Mouse (Mus musculus): ENCODE data around the gene Nav2. TPM values are rescaled to one million over a fixed set of nuclear protein-coding genes. Genes with fewer than 3 reads are reported as not detected.

Gene Nav2
- polyA plus RNA-seq, 1 experiment from 2014 or later = 27.6 TPM

DNA sequence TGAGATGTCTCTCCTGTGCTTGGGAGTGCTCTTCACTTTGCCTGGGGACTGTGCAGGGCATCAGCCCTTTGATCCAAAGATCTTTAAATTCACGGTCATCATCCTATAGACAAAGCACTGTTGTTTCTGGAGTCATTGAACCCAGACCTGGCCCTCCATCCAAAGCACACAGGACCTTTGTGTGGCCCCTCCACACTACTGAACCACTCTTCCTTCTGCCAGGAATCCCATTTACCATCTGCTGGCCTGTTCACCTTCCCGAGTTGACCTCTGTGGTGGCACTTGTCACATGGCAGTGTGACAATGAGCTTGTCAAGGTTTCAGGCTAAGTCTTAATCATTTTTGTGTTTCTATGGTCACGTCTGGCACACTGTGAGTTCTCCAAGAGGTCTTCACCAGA is 73.3 kb downstream of the Nav2 start:
- H3K4me2 ChIP-seq = no peak overlapping the region
- no peaks in the 10 kb centered on the region for H3K9me3 ChIP-seq (replicated peaks)
- no peak for ATAC-seq (ENCODE audit: low FRiP score)
- no peaks in the 10 kb centered on the region for H3K36me3 ChIP-seq
- peaks cover 18% of the 10 kb centered on the region for H3K4me1 ChIP-seq
- H3K4me3 ChIP-seq (replicated peaks) = no peak overlapping the region
- 38% methylated on average over 3 of the region's 3 CpGs for WGBS
- no peak overlapping the region for H3K27ac ChIP-seq (replicated peaks)
- H3K9ac ChIP-seq (replicated peaks) = no peak overlapping the region
- no peaks in the 10 kb centered on the region for H3K27me3 ChIP-seq (replicated peaks)

DNA sequence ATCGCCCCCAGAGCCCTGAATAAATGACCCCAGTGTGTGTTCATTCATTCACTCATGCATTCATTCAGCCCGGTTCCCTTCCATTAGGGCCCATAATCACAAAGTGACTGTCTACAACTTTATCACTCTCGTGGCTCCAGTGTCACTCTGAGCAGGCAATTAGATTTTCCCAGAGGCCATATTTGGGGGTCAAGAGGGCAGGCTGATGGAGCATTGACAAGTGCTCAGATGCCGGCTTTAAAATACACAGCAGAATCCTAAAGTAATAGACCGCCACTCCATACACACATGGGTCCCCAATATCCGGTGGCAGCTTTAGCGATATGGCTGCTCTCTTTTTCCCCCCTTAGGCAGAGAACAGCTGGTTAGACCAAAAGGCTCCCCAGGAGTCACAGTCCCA is 74.1 kb downstream of the Nav2 start:
- no peak for ATAC-seq (ENCODE audit: low FRiP score)
- 29% methylated on average over 7 of the region's 7 CpGs for WGBS
- no peaks in the 10 kb centered on the region for H3K36me3 ChIP-seq

DNA sequence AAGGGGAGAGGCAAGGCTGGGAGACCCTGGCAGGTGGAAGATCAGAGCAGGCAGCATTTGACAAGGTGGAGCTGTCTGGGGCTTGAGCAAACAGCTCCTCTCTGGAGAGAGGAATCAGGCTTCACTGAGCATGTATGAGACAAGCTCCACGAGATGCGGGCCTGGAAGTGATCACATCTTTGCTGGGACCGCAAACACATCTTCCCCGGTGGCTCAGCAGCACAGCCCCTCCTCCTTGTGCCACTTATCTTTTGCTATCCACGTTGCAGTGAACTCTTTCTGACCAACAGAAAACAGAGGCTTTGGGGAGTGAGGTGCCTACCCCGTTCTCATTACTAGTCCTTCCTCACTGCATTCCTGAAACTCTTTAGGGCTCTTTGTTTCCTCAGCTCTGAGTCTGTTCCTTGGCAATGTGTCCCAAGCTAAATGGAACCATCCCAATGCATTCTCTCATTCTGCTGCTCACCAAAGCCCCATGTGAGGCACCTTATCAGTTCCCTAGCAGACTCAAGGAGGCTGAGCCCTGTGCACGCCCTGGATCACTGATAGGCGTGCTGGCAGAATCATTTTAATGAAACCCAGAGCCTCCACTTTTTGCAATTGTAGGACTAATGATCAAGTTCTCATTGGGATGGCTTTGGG is 83.5 kb downstream of the Nav2 start:
- H3K4me2 ChIP-seq = no peak overlapping the region
- no peaks in the 10 kb centered on the region for H3K27me3 ChIP-seq (replicated peaks)
- H3K9ac ChIP-seq (replicated peaks) = no peak overlapping the region
- H3K9me3 ChIP-seq (replicated peaks) = no peaks in the 10 kb centered on the region
- 47% methylated on average over 8 of the region's 8 CpGs for WGBS
- peaks cover 34% of the 10 kb centered on the region for H3K4me1 ChIP-seq
- no peaks in the 10 kb centered on the region for H3K36me3 ChIP-seq
- no peak for ATAC-seq (ENCODE audit: low FRiP score)
- H3K27ac ChIP-seq (replicated peaks) = no peak overlapping the region
- no peak overlapping the region for H3K4me3 ChIP-seq (replicated peaks)

More for the DNA sequence above, 74.1 kb downstream of the Nav2 start:
- H3K4me2 ChIP-seq = no peak overlapping the region
- no peak overlapping the region for H3K9ac ChIP-seq (replicated peaks)
- peaks cover 13% of the 10 kb centered on the region for H3K4me1 ChIP-seq
- no peak overlapping the region for H3K27ac ChIP-seq (replicated peaks)
- H3K9me3 ChIP-seq (replicated peaks) = no peaks in the 10 kb centered on the region
- no peaks in the 10 kb centered on the region for H3K27me3 ChIP-seq (replicated peaks)
- H3K4me3 ChIP-seq (replicated peaks) = no peak overlapping the region

DNA sequence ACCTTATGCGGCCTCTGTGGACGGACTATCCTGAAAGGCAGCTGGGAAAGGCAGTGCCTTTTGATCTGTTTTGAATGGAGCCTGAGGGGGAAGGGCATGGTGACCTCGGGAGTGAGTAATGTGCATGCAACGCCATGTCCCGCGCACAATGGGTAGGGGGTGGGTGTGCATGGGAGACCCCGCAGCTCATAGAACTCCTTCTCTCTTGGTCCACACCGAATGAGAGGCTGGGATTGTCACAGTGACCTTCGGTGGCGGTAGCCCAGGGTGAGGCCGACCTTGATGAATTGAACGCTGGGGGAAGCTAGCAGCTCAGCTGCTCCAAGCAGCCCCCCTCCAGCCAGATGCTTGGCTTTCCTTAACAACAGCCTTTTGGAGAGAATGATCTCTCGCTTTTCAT is 86.7 kb downstream of the Nav2 start:
- no peak overlapping the region for H3K9ac ChIP-seq (replicated peaks)
- H3K9me3 ChIP-seq (replicated peaks) = no peaks in the 10 kb centered on the region
- H3K4me2 ChIP-seq = peak overlapping the region; percentile 9
- ATAC-seq (ENCODE audit: low FRiP score) = peak; percentile 70
- peaks cover 40% of the 10 kb centered on the region for H3K4me1 ChIP-seq
- no peaks in the 10 kb centered on the region for H3K36me3 ChIP-seq
- peak overlapping the region; percentile 70 for H3K27ac ChIP-seq (replicated peaks)
- WGBS = 10% methylated on average over 13 of the region's 13 CpGs
- no peak overlapping the region for H3K4me3 ChIP-seq (replicated peaks)
- H3K27me3 ChIP-seq (replicated peaks) = no peaks in the 10 kb centered on the region

DNA sequence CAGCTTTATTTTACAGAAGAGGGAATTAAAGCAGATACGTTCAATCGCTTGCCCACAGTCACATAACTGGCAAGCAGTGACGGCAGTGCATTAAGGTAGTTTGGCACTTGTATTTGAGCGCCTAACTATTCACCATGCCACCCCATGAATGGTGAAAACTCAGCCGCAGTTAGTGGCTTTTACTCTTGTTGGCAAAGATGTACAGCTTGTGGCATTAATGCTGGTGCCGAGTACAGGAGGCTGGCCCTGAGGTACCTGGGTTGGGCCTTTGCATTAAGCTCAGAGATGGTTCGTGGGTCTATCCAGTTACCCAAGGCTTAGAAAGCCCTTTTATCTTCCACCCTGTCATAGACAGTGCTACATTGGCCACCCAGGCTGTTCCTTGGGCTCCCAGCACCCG is 87.2 kb downstream of the Nav2 start:
- WGBS = 21% methylated on average over 8 of the region's 8 CpGs
- Histone ChIP-seq H3K4me1 (peaks cover 40% of the 10 kb centered on the region), H3K9ac (replicated peaks) (no peak overlapping the region)

DNA sequence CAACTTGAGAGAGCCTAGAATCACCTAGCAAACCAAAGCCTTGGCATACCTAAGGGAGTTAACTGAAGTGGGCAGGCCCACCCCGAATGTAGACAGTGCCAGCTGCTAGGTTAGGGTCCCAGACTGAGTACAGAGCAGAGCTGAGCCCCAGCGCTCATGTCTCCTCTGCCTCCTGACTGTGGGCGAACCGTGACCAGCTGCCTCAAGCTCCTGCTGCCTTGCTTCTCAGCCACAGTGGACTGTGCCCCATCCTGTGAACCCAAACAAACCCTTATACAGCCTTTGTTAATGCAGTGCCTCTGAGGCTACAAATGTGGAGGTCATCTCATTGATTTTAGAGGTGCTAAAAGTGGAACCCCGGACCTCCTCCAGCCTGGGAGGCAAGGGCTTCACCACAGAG is 88.3 kb downstream of the Nav2 start:
- H3K4me1 ChIP-seq = peaks cover 38% of the 10 kb centered on the region
- H3K4me2 ChIP-seq = no peak overlapping the region
- no peaks in the 10 kb centered on the region for H3K36me3 ChIP-seq
- H3K27ac ChIP-seq (replicated peaks) = no peak overlapping the region
- no peak overlapping the region for H3K4me3 ChIP-seq (replicated peaks)
- H3K9me3 ChIP-seq (replicated peaks) = no peaks in the 10 kb centered on the region
- WGBS = 43% methylated on average over 5 of the region's 5 CpGs
- no peaks in the 10 kb centered on the region for H3K27me3 ChIP-seq (replicated peaks)
- no peak overlapping the region for H3K9ac ChIP-seq (replicated peaks)
- ATAC-seq (ENCODE audit: low FRiP score) = no peak

More for the DNA sequence above, 87.2 kb downstream of the Nav2 start:
- Histone ChIP-seq H3K4me2 (peak overlapping the region; percentile 9; the same call in 1 of the 2 replicates), H3K27me3 (replicated peaks) (no peaks in the 10 kb centered on the region), H3K9me3 (replicated peaks) (no peaks in the 10 kb centered on the region), H3K27ac (replicated peaks) (peak overlapping the region; percentile 70), H3K36me3 (no peaks in the 10 kb centered on the region), H3K4me3 (replicated peaks) (no peak overlapping the region)
- ATAC-seq (ENCODE audit: low FRiP score) = 0 out of 2 replicates have a peak, but pooled peaks have one; percentile 21

DNA sequence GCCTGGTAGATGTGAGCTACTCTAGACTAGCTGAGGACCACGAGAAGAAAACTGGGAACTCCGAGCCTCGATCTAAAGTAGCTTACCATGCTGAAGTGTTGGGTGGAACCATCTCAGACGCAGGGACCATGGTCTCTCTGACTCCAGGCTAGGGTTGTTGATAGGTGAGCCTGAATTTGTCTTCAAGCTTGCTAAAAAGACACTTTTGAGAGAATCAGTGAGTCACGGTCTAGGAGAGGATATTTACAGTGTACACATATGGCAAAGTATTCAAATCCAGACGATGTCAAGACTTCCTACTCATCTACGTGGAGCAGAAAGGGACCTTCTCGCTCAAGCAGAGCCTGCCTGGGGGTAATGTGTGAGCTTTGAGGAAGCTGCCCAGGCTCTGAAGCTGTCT is 89.6 kb downstream of the Nav2 start:
- no peak overlapping the region for H3K27ac ChIP-seq (replicated peaks)
- H3K4me3 ChIP-seq (replicated peaks) = no peak overlapping the region
- H3K36me3 ChIP-seq = no peaks in the 10 kb centered on the region
- no peaks in the 10 kb centered on the region for H3K9me3 ChIP-seq (replicated peaks)
- H3K4me2 ChIP-seq = no peak overlapping the region
- WGBS = 91% methylated on average over 8 of the region's 8 CpGs
- H3K9ac ChIP-seq (replicated peaks) = no peak overlapping the region
- H3K27me3 ChIP-seq (replicated peaks) = no peaks in the 10 kb centered on the region
- no peak for ATAC-seq (ENCODE audit: low FRiP score)
- peaks cover 40% of the 10 kb centered on the region for H3K4me1 ChIP-seq

DNA sequence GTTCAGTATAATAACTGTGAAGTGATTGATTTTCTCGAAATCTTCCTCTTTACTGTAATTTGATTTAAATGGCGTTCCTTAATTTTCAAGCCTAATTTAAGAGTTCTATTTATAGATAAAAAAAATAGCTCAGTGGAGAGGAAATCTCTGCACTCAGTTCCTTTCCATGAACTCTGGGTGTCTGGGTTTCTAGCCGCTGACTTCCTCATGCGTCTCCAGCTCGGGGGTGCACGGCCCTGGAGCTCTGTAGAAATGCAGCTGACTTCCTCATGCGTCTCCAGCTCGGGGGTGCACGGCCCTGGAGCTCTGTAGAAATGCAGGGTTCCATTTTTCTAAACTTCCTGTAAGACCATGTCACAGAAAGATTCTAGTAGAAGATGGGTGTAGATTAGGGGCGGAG is 90.1 kb downstream of the Nav2 start:
- Histone ChIP-seq H3K9ac (replicated peaks) (no peak overlapping the region), H3K4me1 (peaks cover 45% of the 10 kb centered on the region), H3K9me3 (replicated peaks) (no peaks in the 10 kb centered on the region), H3K36me3 (no peaks in the 10 kb centered on the region), H3K4me2 (no peak overlapping the region), H3K27me3 (replicated peaks) (no peaks in the 10 kb centered on the region), H3K4me3 (replicated peaks) (no peak overlapping the region), H3K27ac (replicated peaks) (no peak overlapping the region)
- no peak for ATAC-seq (ENCODE audit: low FRiP score)
- WGBS = 73% methylated on average over 10 of the region's 10 CpGs

DNA sequence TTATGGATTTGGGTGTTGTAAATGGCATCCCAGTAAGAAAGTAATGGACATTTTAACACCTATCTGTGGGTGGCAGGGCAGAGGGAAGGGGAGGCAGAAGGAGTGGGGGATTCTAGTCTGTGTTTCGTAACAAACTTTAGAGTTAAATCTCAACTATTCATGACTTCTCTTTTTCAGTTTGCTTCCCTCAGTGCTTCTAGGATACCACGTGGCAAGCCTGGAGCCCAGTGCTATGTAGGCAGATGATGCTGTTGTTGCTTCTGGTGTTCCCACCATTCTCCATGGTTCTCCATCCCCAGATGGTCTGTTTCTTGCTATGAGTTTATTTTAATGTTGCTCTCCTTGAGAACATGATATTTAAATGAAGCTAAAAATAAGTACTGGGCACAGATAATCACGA is 92.3 kb downstream of the Nav2 start:
- no peaks in the 10 kb centered on the region for H3K27me3 ChIP-seq (replicated peaks)
- H3K4me1 ChIP-seq = peaks cover 32% of the 10 kb centered on the region
- WGBS = 77% methylated on average over 3 of the region's 3 CpGs
- no peak overlapping the region for H3K9ac ChIP-seq (replicated peaks)
- no peak for ATAC-seq (ENCODE audit: low FRiP score)
- H3K4me2 ChIP-seq = no peak overlapping the region
- no peaks in the 10 kb centered on the region for H3K36me3 ChIP-seq
- no peak overlapping the region for H3K4me3 ChIP-seq (replicated peaks)
- H3K27ac ChIP-seq (replicated peaks) = no peak overlapping the region
- H3K9me3 ChIP-seq (replicated peaks) = no peaks in the 10 kb centered on the region

DNA sequence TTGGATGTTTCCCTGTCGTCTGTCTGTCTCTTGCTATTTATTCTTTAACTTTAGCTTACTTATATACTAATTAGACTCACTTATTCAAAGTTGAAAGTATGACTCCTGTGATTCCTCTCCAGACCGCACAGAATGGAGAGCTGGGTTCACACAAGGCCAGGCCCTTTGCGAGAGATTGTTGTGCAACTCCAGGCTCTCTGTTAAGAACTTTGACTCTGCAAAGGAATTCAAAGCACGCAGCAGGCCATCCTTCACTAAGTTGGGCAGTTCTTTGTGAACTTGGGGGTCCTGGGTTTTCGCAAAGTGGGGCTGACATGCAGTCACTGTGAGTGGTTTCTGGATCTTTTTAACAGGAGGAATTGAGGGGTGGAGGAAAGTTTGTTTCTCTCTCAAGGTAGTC is 95.9 kb downstream of the Nav2 start:
- Histone ChIP-seq H3K27ac (replicated peaks) (no peak overlapping the region), H3K9ac (replicated peaks) (no peak overlapping the region), H3K36me3 (no peaks in the 10 kb centered on the region), H3K4me3 (replicated peaks) (no peak overlapping the region), H3K4me1 (peaks cover 29% of the 10 kb centered on the region), H3K4me2 (no peak overlapping the region), H3K9me3 (replicated peaks) (no peaks in the 10 kb centered on the region), H3K27me3 (replicated peaks) (no peaks in the 10 kb centered on the region)
- WGBS = 70% methylated on average over 5 of the region's 5 CpGs
- ATAC-seq (ENCODE audit: low FRiP score) = no peak

- H3K36me3 ChIP-seq = no peaks in the 10 kb centered on the region
- WGBS = 44% methylated on average over 7 of the region's 7 CpGs
- no peaks in the 10 kb centered on the region for H3K9me3 ChIP-seq (replicated peaks)
- no peaks in the 10 kb centered on the region for H3K27me3 ChIP-seq (replicated peaks)
- H3K4me1 ChIP-seq = peaks cover 27% of the 10 kb centered on the region
- no peak for ATAC-seq (ENCODE audit: low FRiP score)
- no peak overlapping the region for H3K4me2 ChIP-seq
- H3K27ac ChIP-seq (replicated peaks) = no peak overlapping the region
- H3K9ac ChIP-seq (replicated peaks) = no peak overlapping the region
- H3K4me3 ChIP-seq (replicated peaks) = no peak overlapping the region
Measured at GRCm38 (mm10) chr7:49006886-49007285, 98.4 kb downstream of the Nav2 start.

GRCm38 (mm10) chr7:49010739-49011138 is 102.2 kb downstream of the Nav2 start:
- H3K36me3 ChIP-seq = no peaks in the 10 kb centered on the region
- H3K27me3 ChIP-seq (replicated peaks) = no peaks in the 10 kb centered on the region
- no peak overlapping the region for H3K27ac ChIP-seq (replicated peaks)
- no peak overlapping the region for H3K4me2 ChIP-seq
- no peak overlapping the region for H3K4me3 ChIP-seq (replicated peaks)
- peaks cover 40% of the 10 kb centered on the region for H3K4me1 ChIP-seq
- WGBS = 90% methylated on average over 6 of the region's 6 CpGs
- no peak overlapping the region for H3K9ac ChIP-seq (replicated peaks)
- ATAC-seq (ENCODE audit: low FRiP score) = no peak
- H3K9me3 ChIP-seq (replicated peaks) = no peaks in the 10 kb centered on the region

Data from neural tube, embryonic 15.5 days (tissue).